Mouse (Mus musculus): ENCODE results near the gene Sdr9c7. TPM values are rescaled to one million over a fixed set of nuclear protein-coding genes. Genes with fewer than 3 reads are reported as not detected.

Sdr9c7 gene
- not detected in 2 replicates for polyA plus RNA-seq (2015; fragmentation: Nextera tagmentation; extraction: Ambion mirVana)

DNA sequence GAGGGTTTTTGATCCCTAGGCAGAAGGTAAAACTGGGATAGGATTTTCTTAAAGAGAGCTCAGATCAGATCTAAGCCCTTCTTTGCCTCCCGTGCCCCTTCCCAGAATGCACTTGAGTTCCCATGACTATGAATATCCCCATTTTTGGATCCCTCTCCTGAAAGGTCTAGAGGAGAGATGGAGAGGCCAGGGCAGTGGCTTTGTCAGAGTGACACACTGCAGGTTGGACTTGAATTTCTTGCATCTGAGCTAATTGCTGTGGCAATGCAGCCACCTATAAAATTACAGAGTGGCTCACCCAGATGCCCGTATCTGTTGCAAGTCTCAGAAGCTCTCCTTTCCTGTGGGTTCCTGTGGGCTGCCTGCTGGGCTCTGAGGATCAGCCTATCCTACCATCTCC, at the start of gene Sdr9c7:
TSS of gene Sdr9c7 (plus strand) at position 301 of the 400 bp plus-strand sequence.
- H3K27ac ChIP-seq (replicated peaks): no peak within 1 kb of the TSS
- H3K36me3 ChIP-seq: no peaks in the 10 kb centered on the region
- no peaks in the 10 kb centered on the region for H3K9me3 ChIP-seq
- ATAC-seq (ENCODE audit: low FRiP score, low read depth): no peak
- no peaks in the 10 kb centered on the region for H3K27me3 ChIP-seq
- no peaks in the 10 kb centered on the region for H3K4me1 ChIP-seq (replicated peaks)
- no peak within 1 kb of the TSS for H3K4me2 ChIP-seq
- WGBS: 89% methylated on average over 2 of the region's 2 CpGs
- H3K9ac ChIP-seq: no peak within 1 kb of the TSS
- no peak within 1 kb of the TSS for H3K4me3 ChIP-seq

DNA sequence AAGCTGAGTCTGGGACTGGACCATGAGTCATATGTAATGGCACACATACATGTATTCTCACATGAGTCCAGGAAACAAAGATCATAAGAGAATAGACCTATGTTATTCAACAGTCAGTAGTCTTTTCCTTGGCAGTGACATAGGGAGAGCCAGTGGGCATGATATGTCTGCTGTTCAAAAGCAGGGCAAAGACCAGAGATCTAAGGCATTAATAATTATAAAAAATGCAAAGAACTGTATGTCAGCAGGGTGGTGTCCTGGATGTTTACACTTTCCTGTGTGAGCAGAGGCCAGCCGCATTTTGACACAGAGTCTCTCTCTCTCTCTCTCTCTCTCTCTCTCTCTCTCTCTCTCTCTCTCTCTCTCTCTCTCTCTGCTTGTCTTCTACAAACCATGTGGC, 48.7 kb upstream of the Sdr9c7 start, which contains the start of gene Rdh19:
TSS of gene Rdh19 (plus strand) at position 301 of the 400 bp plus-strand sequence.
- no peak for ATAC-seq (ENCODE audit: low FRiP score, low read depth)
- Histone ChIP-seq H3K9ac (no peak within 1 kb of the TSS), H3K4me2 (no peak within 1 kb of the TSS), H3K36me3 (no peaks in the 10 kb centered on the region), H3K27ac (replicated peaks) (no peak within 1 kb of the TSS), H3K9me3 (no peaks in the 10 kb centered on the region), H3K4me3 (no peak within 1 kb of the TSS), H3K4me1 (replicated peaks) (no peaks in the 10 kb centered on the region), H3K27me3 (no peaks in the 10 kb centered on the region)
- 100% methylated on average over 1 of the region's 1 CpGs for WGBS

DNA sequence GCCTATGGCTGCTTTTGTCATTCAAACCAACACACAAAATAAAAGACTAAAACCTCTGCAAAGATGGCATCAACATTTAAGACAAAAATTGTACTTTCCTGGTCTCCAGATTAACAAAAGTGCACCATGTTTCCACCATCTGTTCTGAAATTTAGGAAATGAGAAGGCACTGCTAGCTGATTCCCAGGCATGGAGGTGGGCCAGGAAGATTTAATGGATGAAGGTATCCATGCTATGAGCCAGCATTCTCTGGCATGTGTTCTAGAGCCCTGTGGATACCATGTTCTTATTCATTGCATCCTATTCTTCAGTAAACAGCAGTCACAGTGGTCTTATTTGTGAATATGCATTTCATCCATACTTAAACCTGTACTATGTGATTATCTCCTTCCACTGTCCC, 41.9 kb upstream of the Sdr9c7 start:
- H3K27ac ChIP-seq (replicated peaks): no peak overlapping the region
- no peaks in the 10 kb centered on the region for H3K36me3 ChIP-seq
- no peak overlapping the region for H3K4me3 ChIP-seq
- no peak for ATAC-seq (ENCODE audit: low FRiP score, low read depth)
- H3K9ac ChIP-seq: no peak overlapping the region
- no peaks in the 10 kb centered on the region for H3K4me1 ChIP-seq (replicated peaks)
- no peaks in the 10 kb centered on the region for H3K27me3 ChIP-seq
- H3K9me3 ChIP-seq: no peaks in the 10 kb centered on the region
- H3K4me2 ChIP-seq: no peak overlapping the region

GRCm38 (mm10) chr10:127864931-127865330, 33.4 kb upstream of the Sdr9c7 start:
- Histone ChIP-seq H3K27ac (replicated peaks) (no peak overlapping the region), H3K9me3 (no peaks in the 10 kb centered on the region), H3K4me1 (replicated peaks) (no peaks in the 10 kb centered on the region), H3K36me3 (no peaks in the 10 kb centered on the region), H3K27me3 (no peaks in the 10 kb centered on the region), H3K9ac (no peak overlapping the region), H3K4me2 (no peak overlapping the region), H3K4me3 (no peak overlapping the region)
- ATAC-seq (ENCODE audit: low FRiP score, low read depth): no peak

DNA sequence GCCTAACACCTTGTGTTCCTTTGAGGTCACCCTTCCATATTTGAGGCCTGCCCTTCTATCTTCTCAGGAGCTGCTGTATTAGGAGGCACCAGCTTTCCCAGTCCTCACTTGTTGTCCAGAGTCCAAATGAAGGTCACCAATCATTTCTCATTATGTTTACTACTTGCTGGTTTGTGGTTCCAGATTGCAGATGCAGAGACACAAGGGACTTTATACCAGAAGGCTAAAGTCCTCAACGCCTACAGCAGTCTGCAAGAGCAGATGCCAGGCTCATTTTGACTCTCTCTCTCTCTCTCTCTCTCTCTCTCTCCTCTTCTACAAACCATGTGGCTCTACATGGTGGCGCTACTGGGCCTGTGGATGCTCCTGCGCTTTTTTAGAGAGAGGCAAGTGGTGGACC, 32.1 kb upstream of the Sdr9c7 start, which contains the start of gene Rdh16f2:
TSS of gene Rdh16f2 (plus strand) at position 243 of the 400 bp plus-strand sequence.
- Histone ChIP-seq H3K27ac (replicated peaks) (no peak within 1 kb of the TSS), H3K27me3 (no peaks in the 10 kb centered on the region), H3K9ac (no peak within 1 kb of the TSS), H3K4me2 (no peak within 1 kb of the TSS), H3K9me3 (no peaks in the 10 kb centered on the region), H3K4me1 (replicated peaks) (no peaks in the 10 kb centered on the region), H3K36me3 (no peaks in the 10 kb centered on the region), H3K4me3 (no peak within 1 kb of the TSS)
- ATAC-seq (ENCODE audit: low FRiP score, low read depth): no peak
- 79% methylated on average over 3 of the region's 3 CpGs for WGBS

DNA sequence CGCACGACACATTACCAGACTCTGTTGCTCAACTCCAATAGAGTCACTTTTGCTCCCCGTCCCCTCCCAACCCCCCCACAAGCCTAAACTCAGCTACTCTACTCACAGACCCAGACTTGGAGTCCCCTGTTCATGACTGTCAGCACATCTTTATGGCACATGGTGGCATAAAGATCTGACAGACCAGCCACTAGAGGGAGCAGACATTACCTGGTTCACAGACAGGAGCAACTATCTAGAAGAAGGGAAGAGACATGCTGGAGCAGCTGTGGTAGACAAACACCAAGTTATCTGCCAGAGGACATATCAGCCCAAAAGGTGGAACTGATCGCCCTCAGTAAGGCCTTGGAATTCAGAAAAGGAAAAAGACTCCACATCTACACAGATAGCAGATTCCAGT, 25.8 kb upstream of the Sdr9c7 start:
- WGBS: 73% methylated on average over 4 of the region's 4 CpGs

GRCm38 (mm10) chr10:127877681-127878080, 20.6 kb upstream of the Sdr9c7 start:
- Histone ChIP-seq H3K9me3 (no peaks in the 10 kb centered on the region), H3K4me3 (no peak overlapping the region), H3K36me3 (no peaks in the 10 kb centered on the region), H3K9ac (no peak overlapping the region), H3K27ac (replicated peaks) (no peak overlapping the region), H3K4me1 (replicated peaks) (no peaks in the 10 kb centered on the region), H3K27me3 (no peaks in the 10 kb centered on the region), H3K4me2 (no peak overlapping the region)
- no peak for ATAC-seq (ENCODE audit: low FRiP score, low read depth)
- 47% methylated on average over 2 of the region's 2 CpGs for WGBS

More for the DNA sequence above, 25.8 kb upstream of the Sdr9c7 start:
- H3K27me3 ChIP-seq: no peaks in the 10 kb centered on the region
- no peak overlapping the region for H3K4me3 ChIP-seq
- no peaks in the 10 kb centered on the region for H3K36me3 ChIP-seq
- no peak overlapping the region for H3K27ac ChIP-seq (replicated peaks)
- H3K9me3 ChIP-seq: no peaks in the 10 kb centered on the region
- no peak for ATAC-seq (ENCODE audit: low FRiP score, low read depth)
- no peak overlapping the region for H3K4me2 ChIP-seq
- H3K9ac ChIP-seq: no peak overlapping the region
- no peaks in the 10 kb centered on the region for H3K4me1 ChIP-seq (replicated peaks)

DNA sequence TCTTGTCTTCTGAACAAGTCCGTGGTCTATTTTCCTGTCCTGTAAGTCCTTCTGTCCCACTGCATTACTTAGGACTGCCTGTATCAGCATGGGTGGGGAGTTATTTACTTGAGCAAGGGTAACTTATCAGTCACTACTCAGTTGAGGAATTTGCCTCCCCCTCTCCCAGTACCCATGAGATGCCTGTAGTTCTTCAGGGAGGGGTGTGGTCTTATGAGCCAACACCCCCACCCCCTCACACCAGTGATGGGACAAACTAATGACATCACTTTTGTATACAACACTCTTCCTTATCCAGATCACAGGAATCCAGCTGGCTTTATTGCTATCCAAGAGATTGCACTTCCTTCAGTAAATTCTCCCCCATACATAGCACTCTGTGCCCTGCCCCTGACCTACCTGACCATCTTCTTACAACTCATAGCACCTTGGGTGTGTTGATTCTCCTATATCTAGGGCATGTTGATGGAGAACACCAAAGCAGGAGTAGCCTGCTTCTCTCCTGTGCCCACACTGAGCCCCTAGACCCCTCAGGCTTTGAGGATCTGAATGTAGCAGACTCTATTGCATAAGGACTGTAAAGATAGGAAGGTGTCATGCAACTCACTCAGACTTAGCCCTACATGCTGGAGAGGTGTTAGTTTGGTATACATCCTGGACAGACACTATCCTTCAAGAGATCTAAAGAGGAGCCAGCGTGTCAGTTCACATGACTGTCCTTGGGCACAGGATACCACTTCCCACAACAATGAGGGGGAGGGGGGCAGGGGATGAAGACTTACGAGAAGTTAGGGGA, 19.9 kb upstream of the Sdr9c7 start:
- Histone ChIP-seq H3K36me3 (no peaks in the 10 kb centered on the region), H3K27ac (replicated peaks) (no peak overlapping the region), H3K4me2 (no peak overlapping the region), H3K9ac (no peak overlapping the region), H3K4me3 (no peak overlapping the region), H3K4me1 (replicated peaks) (no peaks in the 10 kb centered on the region), H3K9me3 (no peaks in the 10 kb centered on the region), H3K27me3 (no peaks in the 10 kb centered on the region)
- ATAC-seq (ENCODE audit: low FRiP score, low read depth): no peak
- 75% methylated on average over 3 of the region's 3 CpGs for WGBS

- Histone ChIP-seq H3K36me3 (no peaks in the 10 kb centered on the region), H3K27me3 (no peaks in the 10 kb centered on the region), H3K4me2 (no peak overlapping the region), H3K4me3 (no peak overlapping the region), H3K9me3 (no peaks in the 10 kb centered on the region), H3K4me1 (replicated peaks) (no peaks in the 10 kb centered on the region), H3K9ac (no peak overlapping the region), H3K27ac (replicated peaks) (no peak overlapping the region)
- no peak for ATAC-seq (ENCODE audit: low FRiP score, low read depth)
- WGBS: 80% methylated on average over 3 of the region's 3 CpGs
Measured at GRCm38 (mm10) chr10:127879155-127879688, 19.1 kb upstream of the Sdr9c7 start.

DNA sequence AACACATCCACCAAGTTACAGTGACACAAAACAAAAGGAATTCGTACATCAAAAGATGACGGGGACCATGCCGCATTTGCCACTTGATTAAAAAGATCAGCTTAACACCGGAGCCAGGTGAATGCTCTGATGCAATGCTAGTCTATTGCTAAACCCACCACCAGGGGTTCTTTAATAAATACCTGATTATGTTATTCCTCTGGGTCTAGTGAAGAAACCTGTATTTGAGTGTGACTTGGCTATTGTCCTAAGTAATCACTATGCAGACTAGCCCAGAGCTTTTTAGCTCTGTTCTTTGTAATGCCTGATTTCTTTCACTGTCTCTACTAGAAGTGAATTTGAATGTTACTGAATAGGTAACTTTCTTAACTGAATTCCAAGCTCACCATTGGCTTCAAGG, 17.3 kb upstream of the Sdr9c7 start:
- WGBS: 80% methylated on average over 4 of the region's 4 CpGs
- no peaks in the 10 kb centered on the region for H3K27me3 ChIP-seq
- H3K4me1 ChIP-seq (replicated peaks): no peaks in the 10 kb centered on the region
- no peak for ATAC-seq (ENCODE audit: low FRiP score, low read depth)
- H3K9ac ChIP-seq: no peak overlapping the region
- no peak overlapping the region for H3K4me3 ChIP-seq
- H3K27ac ChIP-seq (replicated peaks): no peak overlapping the region
- H3K9me3 ChIP-seq: no peaks in the 10 kb centered on the region
- no peaks in the 10 kb centered on the region for H3K36me3 ChIP-seq
- H3K4me2 ChIP-seq: no peak overlapping the region

- WGBS: 79% methylated on average over 1 of the region's 1 CpGs
- Histone ChIP-seq H3K4me3 (no peak overlapping the region), H3K9me3 (no peaks in the 10 kb centered on the region), H3K4me1 (replicated peaks) (no peaks in the 10 kb centered on the region), H3K4me2 (no peak overlapping the region), H3K9ac (no peak overlapping the region), H3K36me3 (no peaks in the 10 kb centered on the region), H3K27me3 (no peaks in the 10 kb centered on the region), H3K27ac (replicated peaks) (no peak overlapping the region)
- ATAC-seq (ENCODE audit: low FRiP score, low read depth): no peak
Measured at GRCm38 (mm10) chr10:127886551-127886950, 11.8 kb upstream of the Sdr9c7 start.

DNA sequence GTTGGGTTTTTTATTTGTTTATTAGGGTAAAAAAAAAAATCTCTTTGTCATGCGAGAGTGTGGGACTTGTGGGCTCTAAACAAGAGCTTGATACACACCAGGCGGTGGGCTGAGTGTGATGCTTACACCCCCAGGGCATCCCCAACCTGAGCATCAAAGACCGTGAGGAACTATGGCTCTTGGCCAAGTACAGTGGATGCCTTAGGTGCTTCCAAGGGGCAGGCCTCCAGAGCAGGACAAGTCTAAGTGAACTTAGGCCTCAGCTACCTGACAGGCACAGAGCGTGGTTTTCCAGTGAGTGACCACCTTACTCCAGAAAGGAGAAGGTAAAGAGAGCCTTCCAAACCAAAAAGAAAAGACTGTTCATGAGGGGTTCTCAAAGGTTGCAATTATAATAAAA, 11.3 kb upstream of the Sdr9c7 start:
- Histone ChIP-seq H3K27me3 (no peaks in the 10 kb centered on the region), H3K4me3 (no peak overlapping the region), H3K9me3 (no peaks in the 10 kb centered on the region), H3K36me3 (no peaks in the 10 kb centered on the region), H3K27ac (replicated peaks) (no peak overlapping the region), H3K9ac (no peak overlapping the region), H3K4me1 (replicated peaks) (no peaks in the 10 kb centered on the region), H3K4me2 (no peak overlapping the region)
- 85% methylated on average over 4 of the region's 4 CpGs for WGBS
- no peak for ATAC-seq (ENCODE audit: low FRiP score, low read depth)

DNA sequence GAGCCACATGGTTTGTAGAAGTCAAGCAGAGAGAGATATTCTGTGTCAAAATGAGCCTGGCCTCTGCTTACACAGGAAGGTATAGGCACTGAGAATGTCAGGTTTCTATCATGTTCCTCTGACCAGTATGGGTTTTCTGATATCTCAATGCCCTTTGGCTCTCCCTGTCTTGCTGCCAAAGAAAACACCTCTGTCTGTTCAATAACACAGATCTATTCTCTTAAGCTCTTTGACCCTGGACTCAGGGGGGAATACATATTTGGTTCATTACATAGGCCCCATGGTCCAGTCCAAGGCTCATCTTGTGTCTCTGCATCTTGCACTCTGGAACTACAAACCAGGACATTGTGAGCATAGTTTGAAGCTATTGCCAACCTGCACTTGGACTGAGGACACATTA, 9.7 kb upstream of the Sdr9c7 start, which contains the start of gene Rdh7:
TSS of gene Rdh7 (minus strand) at position 213 of the 400 bp plus-strand sequence.
- no peaks in the 10 kb centered on the region for H3K9me3 ChIP-seq
- H3K4me1 ChIP-seq (replicated peaks): no peaks in the 10 kb centered on the region
- H3K36me3 ChIP-seq: no peaks in the 10 kb centered on the region
- no peak within 1 kb of the TSS for H3K9ac ChIP-seq
- no peak within 1 kb of the TSS for H3K4me2 ChIP-seq
- no peaks in the 10 kb centered on the region for H3K27me3 ChIP-seq
- H3K4me3 ChIP-seq: no peak within 1 kb of the TSS
- no peak within 1 kb of the TSS for H3K27ac ChIP-seq (replicated peaks)
- ATAC-seq (ENCODE audit: low FRiP score, low read depth): no peak
